Comparison of ENCODE assay signal across 21 mouse cellular contexts in genomic region chr11:115543571-115543970, GRCm38 (mm10).
"Had no signal": no experiment of that assay in that cellular context is flagged by ENCODE, and none has a peak within 500 bp of the region (broad histone marks: within the 10 kb centered on the region; RNA-seq: fewer than 3 reads in every experiment).

No protein-coding gene starts in this region.

- ATAC-seq: liver, embryonic 12.5 days; midbrain, embryonic 15.5 days had no signal

- H3K4me1 ChIP-seq: kidney, embryonic 15.5 days; limb, embryonic 10.5 days; limb, embryonic 13.5 days; liver, embryonic 12.5 days; liver, embryonic 15.5 days; midbrain, embryonic 12.5 days; midbrain, embryonic 15.5 days; neural tube, embryonic 13.5 days; stomach, embryonic 15.5 days had no signal

- H3K36me3 ChIP-seq: kidney, embryonic 15.5 days; limb, embryonic 10.5 days; limb, embryonic 13.5 days; liver, embryonic 12.5 days; liver, embryonic 15.5 days; midbrain, embryonic 12.5 days; midbrain, embryonic 15.5 days; neural tube, embryonic 13.5 days; stomach, embryonic 15.5 days had no signal

- H3K9ac ChIP-seq: kidney, embryonic 15.5 days; limb, embryonic 13.5 days; liver, embryonic 12.5 days; liver, embryonic 15.5 days; midbrain, embryonic 12.5 days; midbrain, embryonic 15.5 days; neural tube, embryonic 13.5 days; stomach, embryonic 15.5 days had no signal

- H3K27me3 ChIP-seq: kidney, embryonic 15.5 days; limb, embryonic 13.5 days; midbrain, embryonic 15.5 days; stomach, embryonic 15.5 days had no signal

- H3K9me3 ChIP-seq: kidney, embryonic 15.5 days; limb, embryonic 10.5 days; limb, embryonic 13.5 days; liver, embryonic 12.5 days; liver, embryonic 15.5 days; midbrain, embryonic 12.5 days; midbrain, embryonic 15.5 days; neural tube, embryonic 13.5 days; stomach, embryonic 15.5 days had no signal

- H3K27ac ChIP-seq: kidney, embryonic 15.5 days; layer of hippocampus, adult 2 months; limb, embryonic 10.5 days; limb, embryonic 13.5 days; liver, embryonic 12.5 days; liver, embryonic 15.5 days; macrophage; midbrain, embryonic 12.5 days; midbrain, embryonic 15.5 days; neural tube, embryonic 13.5 days; stomach, embryonic 15.5 days had no signal

- H3K4me3 ChIP-seq: kidney, embryonic 15.5 days; layer of hippocampus, adult 2 months; limb, embryonic 10.5 days; limb, embryonic 13.5 days; liver, embryonic 12.5 days; liver, embryonic 15.5 days; midbrain, embryonic 12.5 days; midbrain, embryonic 15.5 days; neural tube, embryonic 13.5 days; stomach, embryonic 15.5 days had no signal

- DNase-seq: kidney, adult 11 months; kidney, adult 8-10 months; kidney, postnatal 14 days; layer of hippocampus, adult 9-11 months; liver; lung, adult 18-20 months; retina, postnatal 1 day; right cerebral cortex, postnatal 25 days; spleen, adult 18-20 months; thymus, postnatal 25 days had no signal

- H3K4me2 ChIP-seq: kidney, embryonic 15.5 days; limb, embryonic 13.5 days; liver, embryonic 12.5 days; liver, embryonic 15.5 days; midbrain, embryonic 12.5 days; midbrain, embryonic 15.5 days; neural tube, embryonic 13.5 days; stomach, embryonic 15.5 days had no signal
